Mouse (Mus musculus) forebrain, embryonic 15.5 days (tissue): Measurements from ENCODE around the gene Ankrd22. TPM values are rescaled to one million over a fixed set of nuclear protein-coding genes. Genes with fewer than 3 reads are reported as not detected.

Experiments used
- polyA plus RNA-seq: library from polyadenylated mRNA; unstranded; fragments of >200 nt; fragmentation: Nextera tagmentation; extraction: Ambion mirVana; gene quantifications from 2 replicates; pipeline ENCODE4 v1.2.1, GENCODE M21; 2015

The Ankrd22 gene
- polyA plus RNA-seq, 1 experiment from 2014 or later = not detected

Other genes starting within 250 kb of the Ankrd22 start
- not detected in 2 replicates for gene Lipf, start 204.9 kb downstream of the Ankrd22 start, polyA plus RNA-seq
- not detected in 2 replicates for gene Lipk, start 157.8 kb downstream of the Ankrd22 start, polyA plus RNA-seq
- gene Lipn, start 98.7 kb downstream of the Ankrd22 start, polyA plus RNA-seq = not detected in 2 replicates
- not detected in 2 replicates for gene Lipm, start 65.1 kb downstream of the Ankrd22 start, polyA plus RNA-seq
- 7.1 and 7.5 TPM in 2 replicates for gene Stambpl1, start 26.2 kb upstream of the Ankrd22 start, polyA plus RNA-seq
- 6.3 and 7.1 TPM in 2 replicates for gene Acta2, start 89.5 kb upstream of the Ankrd22 start, polyA plus RNA-seq
- 0.17 and 0.42 TPM in 2 replicates for gene Fas, start 124.6 kb upstream of the Ankrd22 start, polyA plus RNA-seq